Mouse (Mus musculus): ENCODE results near the gene Arhgap18. TPM values are rescaled to one million over a fixed set of nuclear protein-coding genes. Genes with fewer than 3 reads are reported as not detected.
A peak's percentile ranks its signal among the peaks of the same experiment; 100 is the strongest.
"Not testable (repeated sequence)": the region's sequence is repeated elsewhere in the genome, so short reads cannot be mapped to it uniquely, and the experiment has no call there.

Gene Arhgap18
- total RNA-seq, 2 experiments from 2014 or later = 14.6 to 15.3 TPM

GRCm38 (mm10) chr10:26889754-26890153, 136.5 kb downstream of the Arhgap18 start:
- intact Hi-C loops (cut with DNase I) = loop anchor here (5.0 to 10.0 kb wide), 3 partner anchors 135 to 517 kb away; partner anchors contain the start of gene Arhgap18
- DNase-seq = no peak

DNA sequence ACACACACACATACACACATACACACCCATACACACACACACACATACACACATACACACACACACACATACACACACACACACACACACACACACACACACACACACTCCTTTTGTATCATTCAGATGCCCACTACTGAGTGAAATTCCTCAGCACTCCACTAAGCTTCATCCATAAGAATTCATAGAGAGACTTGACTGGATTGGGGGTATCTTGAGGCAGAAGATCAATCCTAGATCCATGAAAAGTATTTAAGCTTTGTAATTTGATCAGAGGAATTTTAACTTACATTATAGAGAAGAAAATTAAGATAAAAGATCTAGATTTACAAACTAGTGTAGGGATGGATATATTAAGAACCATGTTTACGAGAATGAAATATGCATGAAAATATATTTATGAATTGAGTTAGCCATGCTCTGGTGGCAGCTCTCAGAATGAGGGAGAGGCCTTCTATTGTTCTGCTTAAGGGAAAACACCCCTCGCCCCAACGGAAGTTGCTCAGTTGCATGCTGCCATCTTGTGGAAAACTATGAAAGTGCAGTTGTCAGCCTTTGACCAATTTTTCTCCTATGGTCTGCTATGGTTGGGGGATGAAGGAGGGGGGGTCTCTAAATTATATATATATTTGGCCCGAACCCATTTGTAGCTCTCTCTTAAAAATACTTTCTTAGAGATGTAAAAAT, 137.2 kb downstream of the Arhgap18 start:
- intact Hi-C loops (cut with DNase I) = no loop called here
- DNase-seq = peak; percentile 62

DNA sequence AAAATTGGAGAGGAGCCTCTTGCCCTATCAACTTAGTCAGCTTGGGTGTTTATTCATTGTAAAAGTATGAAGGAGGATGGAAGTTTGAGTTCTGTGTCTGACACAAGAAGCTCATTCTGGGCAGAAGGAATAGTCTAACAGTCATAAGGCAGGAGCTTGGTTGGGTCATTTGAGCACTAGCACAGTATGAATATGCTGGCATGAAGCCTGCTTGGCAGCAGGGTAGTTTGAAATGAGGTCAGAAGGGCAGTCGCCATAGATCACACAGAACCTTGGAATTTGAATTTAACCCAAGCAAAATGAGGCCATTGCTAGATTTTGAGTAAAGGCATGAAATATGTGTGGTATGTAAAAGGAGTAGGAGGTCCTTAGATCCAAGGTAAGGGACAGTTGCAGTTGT, 139.9 kb downstream of the Arhgap18 start:
- DNase-seq = no peak
- intact Hi-C loops (cut with DNase I) = no loop called here

DNA sequence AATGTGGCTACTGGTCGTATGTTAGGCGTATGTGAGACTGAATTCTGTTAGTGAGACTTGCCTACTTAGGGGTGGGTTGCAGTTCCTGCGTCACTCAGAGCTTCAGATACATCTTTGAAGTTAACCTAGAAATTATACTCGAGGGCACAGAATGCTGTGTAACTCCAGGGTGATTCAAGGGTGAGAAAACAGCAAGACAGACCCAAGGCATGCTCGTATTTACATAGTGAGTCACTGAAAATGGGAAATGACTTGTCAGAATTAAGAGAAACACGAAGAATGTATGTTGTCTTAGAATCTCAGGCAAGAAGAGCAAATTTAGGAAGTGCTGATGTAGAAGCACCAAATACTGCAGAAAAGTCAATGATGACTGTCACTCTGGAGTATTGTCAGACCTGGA, 142.5 kb downstream of the Arhgap18 start:
- DNase-seq = no peak
- intact Hi-C loops (cut with DNase I) = no loop called here

- no peak for DNase-seq
- intact Hi-C loops (cut with DNase I) = loop anchor here (5.0 kb wide), 1 partner anchor 92 kb away; no protein-coding TSS in a partner anchor
Observed at GRCm38 (mm10) chr10:26900426-26900825, 147.2 kb downstream of the Arhgap18 start.

DNA sequence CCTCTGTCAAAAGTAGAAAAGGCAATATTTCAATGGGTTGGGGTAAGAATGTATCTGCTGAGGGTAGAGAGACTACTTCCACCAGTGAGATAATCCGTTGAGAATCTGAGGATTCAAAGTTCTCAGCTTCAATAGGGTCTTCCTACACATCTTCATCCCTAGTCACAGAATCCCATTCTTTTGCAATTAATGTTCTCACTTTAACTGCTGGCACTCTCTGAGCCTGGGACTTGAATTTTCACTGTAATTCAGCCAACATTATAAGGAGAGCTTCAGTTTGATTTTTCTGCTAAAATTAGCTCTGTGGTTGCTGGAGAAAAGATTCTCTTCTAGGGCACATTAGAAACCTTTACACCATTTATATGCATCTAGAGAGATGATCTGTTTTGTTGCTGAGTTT, 150.6 kb downstream of the Arhgap18 start:
- intact Hi-C loops (cut with DNase I) = loop anchor here (5.0 kb wide), 1 partner anchor 89 kb away; no protein-coding TSS in a partner anchor
- DNase-seq = no peak

GRCm38 (mm10) chr10:26911176-26911575, 158.0 kb downstream of the Arhgap18 start:
- intact Hi-C loops (cut with DNase I) = no loop called here
- DNase-seq = no peak

- DNase-seq = no peak
- intact Hi-C loops (cut with DNase I) = no loop called here
Observed at GRCm38 (mm10) chr10:26912112-26912797, 159.0 kb downstream of the Arhgap18 start.

- DNase-seq = no peak
- intact Hi-C loops (cut with DNase I) = no loop called here
Observed at GRCm38 (mm10) chr10:26912807-26913206, 159.6 kb downstream of the Arhgap18 start.

- intact Hi-C loops (cut with DNase I) = no loop called here
- DNase-seq = peak; percentile 21
Observed at GRCm38 (mm10) chr10:26919307-26919977, 166.2 kb downstream of the Arhgap18 start.

DNA sequence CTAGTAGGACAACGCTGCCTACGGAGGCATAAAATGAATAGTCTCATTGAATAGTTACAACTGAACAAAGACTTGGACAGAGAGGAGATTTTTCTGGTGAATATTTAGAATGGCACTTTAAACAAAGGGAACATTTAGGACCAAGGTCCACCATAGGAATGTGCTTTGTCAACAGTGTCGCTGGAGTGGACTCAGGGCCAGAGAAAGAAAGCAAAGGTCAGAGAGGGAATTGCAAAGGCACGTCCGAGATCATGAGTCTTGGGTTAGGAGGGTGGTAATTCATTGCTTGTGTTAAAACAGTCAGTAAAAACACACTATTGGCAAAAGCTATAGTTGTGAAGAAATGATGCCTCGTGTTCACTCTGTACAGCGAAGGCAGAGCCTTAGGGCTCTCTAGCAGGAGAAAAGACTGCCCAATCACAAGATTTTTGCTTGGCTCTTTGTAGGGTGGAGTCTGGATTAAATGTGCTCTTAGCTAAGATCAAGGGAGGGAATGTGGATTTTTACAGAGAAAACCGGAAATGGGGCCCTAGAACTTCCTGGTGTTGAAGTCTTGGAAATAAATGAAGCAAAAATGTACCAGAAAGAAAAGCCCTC, 167.3 kb downstream of the Arhgap18 start:
- intact Hi-C loops (cut with DNase I) = loop anchor here (5.0 kb wide), 1 partner anchor 77 kb away; no protein-coding TSS in a partner anchor
- no peak for DNase-seq

GRCm38 (mm10) chr10:26936056-26936455, 182.8 kb downstream of the Arhgap18 start:
- intact Hi-C loops (cut with DNase I) = not testable (repeated sequence)

DNA sequence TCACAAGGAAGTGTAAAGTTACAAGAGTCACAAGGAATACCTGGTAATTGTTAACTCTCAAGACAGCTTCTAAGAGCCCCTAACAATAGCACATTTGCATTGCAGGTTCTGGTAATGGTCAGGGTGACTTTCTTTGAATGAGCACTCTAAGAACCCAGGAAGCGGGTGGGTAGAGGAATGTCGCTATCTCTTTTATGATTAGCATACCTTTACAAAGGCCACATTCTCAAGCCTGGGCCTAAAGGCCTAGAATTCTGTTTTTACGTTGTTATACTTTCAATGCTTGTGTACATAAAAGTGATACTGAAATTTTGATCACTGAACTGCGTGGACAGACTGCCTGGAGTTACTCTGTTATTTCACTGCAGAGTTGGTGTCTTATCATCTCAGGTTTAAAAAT, 185.2 kb downstream of the Arhgap18 start:
- intact Hi-C loops (cut with DNase I) = not testable (repeated sequence)

More at GRCm38 (mm10) chr10:26936056-26936455, 182.8 kb downstream of the Arhgap18 start:
- DNase-seq = not testable (repeated sequence)

DNA sequence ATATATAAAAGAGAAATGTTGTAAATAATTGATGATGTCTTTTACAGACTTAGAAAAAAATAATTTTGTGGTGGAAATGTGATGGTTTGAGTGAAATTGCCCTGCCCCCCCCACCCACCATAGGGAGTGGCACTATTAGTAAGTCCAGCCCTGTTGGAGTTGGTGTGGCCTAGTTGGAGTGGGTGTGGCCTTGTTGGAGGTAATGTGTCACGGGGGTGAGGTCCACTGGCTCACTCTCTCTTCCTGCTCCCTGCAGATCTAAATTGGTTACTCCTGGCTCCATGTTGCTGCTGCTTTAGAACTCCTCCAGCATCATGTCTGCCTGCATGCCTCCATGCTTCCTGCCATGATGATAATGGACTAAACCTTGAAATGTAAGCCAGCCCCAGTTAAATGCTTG, 186.3 kb downstream of the Arhgap18 start:
- intact Hi-C loops (cut with DNase I) = no loop called here
- DNase-seq = no peak

More for the DNA sequence above, 185.2 kb downstream of the Arhgap18 start:
- DNase-seq = not testable (repeated sequence)

- intact Hi-C loops (cut with DNase I) = no loop called here
- DNase-seq = no peak
Observed at GRCm38 (mm10) chr10:26948331-26948730, 195.1 kb downstream of the Arhgap18 start.

DNA sequence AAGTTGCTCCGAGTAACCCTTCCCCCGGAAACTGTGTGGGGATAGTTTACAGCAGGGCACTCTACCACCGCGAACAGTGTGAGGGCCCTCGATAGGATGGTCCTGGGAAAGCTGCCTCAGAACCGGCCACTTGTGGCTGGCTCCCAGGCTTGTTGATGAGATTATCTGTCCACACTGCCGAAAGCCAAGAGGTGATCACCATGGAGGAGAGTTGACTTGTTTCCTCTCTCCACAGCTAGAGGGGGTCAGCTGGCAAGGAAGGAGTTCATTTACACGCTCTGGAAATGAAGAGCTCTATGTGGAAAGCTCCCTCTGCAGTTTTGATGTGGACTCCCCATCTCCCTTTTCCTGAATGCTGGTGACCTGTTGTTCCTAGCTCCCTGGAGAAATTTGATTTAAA, 196.4 kb downstream of the Arhgap18 start:
- DNase-seq = no peak
- intact Hi-C loops (cut with DNase I) = no loop called here

DNA sequence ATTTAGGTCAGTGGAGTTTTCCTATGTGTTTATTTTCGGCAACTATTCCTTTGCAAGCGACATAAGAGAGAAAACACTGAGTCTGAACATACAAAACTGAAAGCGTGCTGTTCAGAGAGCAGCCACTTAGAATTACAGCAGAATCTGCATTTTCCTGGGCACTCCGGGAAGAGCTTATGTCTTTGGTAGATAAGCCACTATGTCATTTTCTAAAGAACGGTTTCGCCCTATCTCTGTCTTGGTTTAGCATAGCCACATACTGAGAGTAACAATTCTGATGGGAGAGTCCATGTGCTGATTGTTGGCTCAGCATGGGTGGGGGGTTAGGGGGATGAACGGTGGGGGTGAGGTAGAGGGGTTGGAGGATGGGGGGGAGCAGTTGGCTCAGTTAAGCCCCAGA, 197.2 kb downstream of the Arhgap18 start:
- DNase-seq = no peak
- intact Hi-C loops (cut with DNase I) = no loop called here

- intact Hi-C loops (cut with DNase I) = no loop called here
- DNase-seq = no peak
Observed at GRCm38 (mm10) chr10:26958513-26958912, 205.3 kb downstream of the Arhgap18 start.
